Mouse (Mus musculus): ENCODE results near the gene Phgdh.

Phgdh gene

DNA sequence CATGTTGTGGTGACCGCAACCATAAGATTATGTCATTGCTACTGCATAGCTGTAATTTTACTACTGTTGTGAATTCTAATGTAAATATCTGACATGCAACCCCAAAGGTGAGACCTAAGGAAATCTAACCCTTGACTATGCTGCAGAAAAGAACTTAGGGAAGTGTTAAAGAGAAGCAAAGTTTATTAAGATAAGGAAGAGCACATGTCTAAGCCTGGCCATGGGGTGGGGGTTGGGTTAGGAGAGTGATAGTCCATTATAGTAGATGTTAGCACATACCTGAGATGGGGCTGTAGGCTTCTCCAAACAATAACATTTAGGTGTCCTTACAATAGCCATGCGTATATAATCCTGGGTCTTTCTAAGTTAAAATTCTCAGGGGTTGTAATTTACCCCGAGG, 3.4 kb upstream of the Phgdh start:
- DNase-seq = no peak

DNA sequence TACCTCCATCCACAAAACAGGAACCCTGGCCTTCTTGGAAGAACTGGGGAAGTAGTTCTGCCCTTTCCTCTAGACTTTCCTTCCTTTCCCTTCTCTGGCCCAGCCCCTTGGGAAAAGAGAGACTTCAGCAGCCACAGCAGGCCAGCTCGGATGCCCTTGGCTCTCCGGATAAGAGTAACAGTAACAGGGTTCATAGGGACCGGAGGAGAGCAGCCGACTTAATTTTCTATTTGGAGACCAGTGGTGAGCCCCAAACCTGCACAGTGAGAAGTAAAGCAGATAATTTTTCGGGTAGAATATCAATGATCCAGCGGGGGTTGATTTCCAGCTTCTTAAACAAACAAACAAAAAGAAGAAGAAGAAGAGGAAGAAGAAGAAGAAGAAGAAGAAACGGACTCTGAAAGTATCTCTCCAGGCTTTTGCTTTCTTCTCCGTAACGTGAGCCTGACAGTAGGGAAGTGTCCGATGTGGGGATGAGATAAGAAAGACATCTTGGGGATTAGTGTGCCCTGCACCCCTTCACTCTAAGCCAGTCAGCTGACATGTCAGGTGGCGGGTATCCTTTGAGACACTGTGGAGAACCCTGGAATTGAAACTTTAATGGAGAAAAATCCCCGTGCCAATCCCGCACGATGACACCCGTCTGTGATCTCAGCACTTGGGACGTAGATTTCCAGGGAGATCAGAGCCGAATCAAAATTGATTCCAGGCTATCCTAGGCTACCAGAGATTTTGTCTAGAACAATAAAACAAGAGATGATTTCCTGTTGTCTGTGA, 1.2 kb upstream of the Phgdh start:
- DNase-seq = no peak

DNA sequence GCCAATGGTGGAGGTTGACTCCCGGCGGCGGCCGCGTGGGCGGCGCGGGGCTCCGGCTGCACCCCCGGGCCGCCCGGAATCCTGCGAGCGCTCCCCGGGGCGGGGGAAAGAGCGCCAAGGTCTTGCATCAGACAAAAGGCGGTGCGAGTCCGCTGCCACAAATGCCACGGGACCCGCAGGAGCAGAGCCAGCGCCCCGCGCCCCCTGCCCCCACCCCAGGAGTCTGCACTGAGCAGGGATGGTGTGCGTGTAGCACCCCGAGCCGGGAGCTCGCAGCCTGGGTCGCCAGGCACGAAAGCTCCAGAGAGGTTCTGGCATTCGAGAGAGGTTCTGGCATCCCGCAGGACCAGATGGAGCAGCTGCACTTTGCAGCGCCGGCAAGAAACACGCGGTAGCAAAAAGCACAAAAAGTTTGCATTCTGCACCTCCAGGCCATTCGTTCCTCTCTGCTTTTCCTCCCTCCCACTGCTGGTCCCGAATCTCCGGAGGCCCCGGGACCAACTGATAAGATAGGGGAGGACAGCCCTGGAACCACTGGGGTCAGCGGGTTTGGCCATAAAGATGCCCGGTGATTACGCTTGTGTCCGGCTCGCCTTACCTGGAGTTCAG, 589 bp downstream of the Phgdh start:
- DNase-seq = peak; percentile 61 to 62

DNA sequence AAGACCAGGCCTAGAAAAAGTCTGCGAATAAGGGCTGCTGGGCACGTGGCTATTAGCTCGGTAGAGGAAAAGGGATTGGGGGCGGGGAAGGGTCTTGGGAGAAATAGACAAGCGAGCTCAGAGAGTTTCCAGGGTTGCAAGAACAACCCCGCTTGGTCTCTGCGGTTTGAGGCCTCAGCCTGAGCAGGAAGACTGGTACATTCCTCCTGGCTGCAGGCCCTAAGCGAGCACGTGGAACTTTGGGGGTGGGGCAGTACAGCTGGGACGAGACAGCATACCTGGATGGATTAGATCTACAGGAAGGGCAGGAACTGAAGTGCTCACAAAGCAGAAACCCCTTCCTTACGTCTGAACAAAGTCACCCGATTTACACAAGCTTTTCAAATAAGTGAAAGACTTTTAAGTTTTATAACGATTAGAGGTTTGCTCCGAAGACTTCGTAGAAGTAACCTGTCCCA, 1.2 kb downstream of the Phgdh start:
- peak; percentile 43 to 50 for DNase-seq

DNA sequence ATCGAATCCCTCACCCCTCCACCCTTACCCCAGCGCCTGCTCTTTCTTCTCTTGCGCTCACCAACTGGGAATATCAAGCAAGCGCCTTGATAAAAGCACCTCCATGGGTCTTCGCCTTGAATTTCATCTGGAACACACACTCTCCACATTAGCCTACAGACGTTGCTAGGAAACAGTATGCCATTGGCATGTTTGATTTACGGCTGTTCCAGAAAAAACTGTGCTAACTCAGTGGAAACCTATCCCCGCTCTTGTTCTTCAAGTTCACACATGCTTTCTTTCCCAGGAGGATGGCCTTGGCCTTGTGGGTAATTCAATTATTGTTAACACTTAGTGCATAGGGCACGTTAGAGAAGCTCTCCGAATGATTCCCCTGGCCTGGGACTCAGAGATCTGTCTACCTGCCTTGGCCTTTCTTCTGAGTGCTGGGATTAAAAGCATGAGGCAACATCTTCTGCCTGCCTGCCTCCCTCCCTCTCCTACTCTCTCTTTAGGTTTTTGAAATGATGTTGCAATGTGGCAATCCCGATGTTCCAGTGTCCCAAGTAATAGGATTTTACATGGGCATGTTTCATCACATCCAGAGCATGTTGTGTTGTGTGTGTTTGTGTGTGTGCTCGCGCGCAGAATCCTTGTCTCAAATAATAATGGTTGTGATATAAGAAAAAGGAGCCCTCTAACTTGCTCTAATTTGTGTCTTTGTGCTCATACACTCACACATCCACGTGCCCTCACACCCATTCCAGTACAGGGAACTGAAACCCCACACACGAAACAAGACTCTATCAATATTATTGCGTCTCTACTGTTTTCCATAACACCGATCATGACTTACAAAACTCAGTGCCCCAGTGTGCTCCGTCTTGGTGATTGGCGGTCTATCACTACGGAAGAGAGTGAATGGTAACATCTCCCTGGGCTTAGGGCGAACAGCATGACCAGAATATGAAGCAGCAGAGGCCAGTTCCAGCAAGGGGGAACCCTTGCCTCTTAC, 2.8 kb downstream of the Phgdh start:
- DNase-seq = peak; percentile 60 to 67

DNA sequence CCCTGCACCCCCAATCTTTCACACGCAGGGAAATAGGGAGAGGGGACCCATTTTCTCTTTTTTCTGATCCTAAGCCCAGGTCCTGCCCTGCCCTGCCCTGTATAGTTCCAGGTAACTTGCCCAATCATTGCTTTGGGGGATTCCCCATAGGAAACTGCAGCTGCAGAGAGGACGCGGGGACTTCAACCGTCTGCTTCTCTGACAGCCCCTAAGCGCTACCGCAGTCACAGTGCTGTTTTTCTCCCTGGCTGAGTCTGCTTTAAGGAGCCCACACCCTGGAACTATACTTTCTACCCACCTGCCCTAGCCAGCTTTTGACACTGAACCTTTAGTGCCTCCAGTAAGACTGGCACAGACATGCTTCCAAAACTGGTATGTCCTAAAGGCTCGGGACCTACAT, 3.9 kb downstream of the Phgdh start:
- peak; percentile 46 to 48 for DNase-seq

DNA sequence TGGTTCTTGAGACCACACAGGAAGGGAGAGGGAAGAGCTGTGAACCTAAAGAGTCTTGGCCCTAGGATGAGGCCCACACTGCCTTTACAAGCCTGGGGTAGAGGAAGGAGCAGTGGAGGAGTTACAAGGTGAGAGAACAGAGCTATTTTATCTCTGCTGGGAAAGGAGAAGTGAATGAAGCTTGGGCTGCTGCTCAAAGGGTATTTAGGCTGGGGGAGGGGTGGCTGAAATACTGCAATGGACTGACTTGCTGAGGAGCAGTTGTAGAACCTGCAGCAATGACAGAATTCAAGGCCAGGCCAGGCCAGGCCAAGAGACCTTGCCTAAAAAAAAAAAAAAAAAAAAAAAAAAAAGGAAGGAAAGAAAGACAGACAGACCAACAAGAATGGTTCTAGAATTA, 4.5 kb downstream of the Phgdh start:
- peak; percentile 34 to 39 for DNase-seq

DNA sequence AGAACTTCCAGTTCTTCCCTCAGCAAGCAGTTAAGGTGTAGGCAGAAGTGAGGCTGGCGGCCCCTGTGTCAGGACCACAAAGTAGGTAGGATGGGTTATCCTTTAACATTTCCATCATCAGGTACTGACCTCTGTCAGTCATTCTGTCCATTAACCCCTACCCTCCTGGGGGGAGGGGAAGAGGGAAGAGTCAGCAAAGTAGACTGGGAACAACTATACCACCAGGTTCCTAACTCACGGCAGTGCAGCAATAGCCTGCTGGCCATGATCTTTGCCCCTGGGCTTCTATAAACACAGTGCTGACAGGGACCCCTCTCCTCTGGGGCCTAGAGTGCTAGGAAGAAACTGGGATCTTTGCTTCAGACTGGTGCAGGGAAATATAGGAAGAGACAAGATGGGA, 5.8 kb downstream of the Phgdh start:
- no peak for DNase-seq

DNA sequence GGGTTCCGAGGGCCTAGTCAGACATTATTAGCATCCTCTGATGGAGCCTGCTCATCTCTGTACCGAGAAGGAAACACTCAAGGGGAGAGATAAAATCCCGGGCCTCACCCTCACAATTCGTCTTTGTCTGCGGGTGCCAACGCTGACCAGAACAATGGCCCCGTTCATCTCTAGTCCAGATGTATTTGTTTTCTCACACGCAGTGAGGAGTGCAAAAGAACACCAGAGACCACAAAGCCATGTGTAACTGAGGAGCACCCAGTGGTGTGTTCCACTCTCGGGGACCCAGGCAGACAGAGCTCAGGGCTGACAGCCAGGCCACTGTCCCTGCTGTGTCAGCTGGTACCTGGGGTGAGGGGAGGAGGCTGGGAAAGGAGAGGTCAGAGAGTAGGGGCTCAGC, 15.6 kb downstream of the Phgdh start:
- DNase-seq = no peak

DNA sequence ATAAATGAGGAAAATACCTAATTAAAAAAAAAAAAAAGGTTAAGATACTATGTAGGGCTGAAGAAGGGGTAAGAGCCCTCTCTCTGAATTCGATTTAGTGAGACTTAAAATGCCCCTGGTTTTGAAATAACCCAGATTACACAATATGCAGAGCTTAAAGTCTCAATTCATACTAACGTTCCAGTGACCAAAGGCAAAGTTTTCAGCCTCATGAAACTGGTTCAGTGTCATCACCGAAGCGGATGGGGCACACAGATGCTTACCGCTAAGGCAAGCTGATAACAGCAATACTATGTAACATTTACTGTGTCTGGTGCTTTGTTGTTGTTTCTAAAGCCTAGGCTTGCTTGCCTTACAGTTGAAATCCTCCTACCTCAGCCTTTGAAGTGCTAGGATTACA, 17.6 kb downstream of the Phgdh start:
- no peak for DNase-seq

DNA sequence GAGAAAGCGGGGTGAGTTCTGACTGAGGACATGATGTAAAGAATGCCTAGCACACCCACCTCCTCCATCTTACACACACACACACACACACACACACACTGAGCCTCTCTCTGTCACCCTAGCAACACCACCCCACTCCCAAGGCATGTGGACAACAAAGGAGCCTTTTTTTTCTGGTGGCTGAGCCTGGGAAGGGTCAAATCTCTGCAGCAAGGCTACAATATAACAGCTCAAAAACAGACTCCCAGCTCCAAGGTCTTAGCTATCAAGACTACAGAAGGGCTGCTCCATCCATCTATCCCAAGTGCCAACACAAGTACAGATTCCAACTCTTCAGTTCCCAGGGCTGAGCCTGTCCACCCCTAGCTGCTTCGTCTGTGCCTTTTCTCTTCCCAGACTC, 20.6 kb downstream of the Phgdh start:
- DNase-seq = no peak

DNA sequence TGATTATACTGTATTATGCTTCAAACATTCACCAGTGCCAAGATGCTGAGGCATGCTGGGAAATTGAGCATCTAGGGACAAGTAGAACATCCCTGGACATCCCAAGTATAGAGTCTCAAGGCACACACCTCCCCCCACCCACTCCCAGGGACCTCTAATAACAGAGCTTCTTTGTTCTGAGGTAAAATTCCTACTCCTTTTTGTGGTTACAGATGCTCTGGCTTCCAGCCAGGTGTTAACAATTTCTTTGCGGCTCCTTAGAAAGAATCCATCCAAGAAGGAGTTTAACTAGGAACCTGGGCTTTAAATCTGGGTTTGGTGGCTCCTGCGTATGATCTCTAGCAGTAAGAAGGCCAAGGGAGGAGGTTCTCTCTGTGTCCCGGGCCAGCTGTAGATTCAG, 22.6 kb downstream of the Phgdh start:
- DNase-seq = no peak

DNA sequence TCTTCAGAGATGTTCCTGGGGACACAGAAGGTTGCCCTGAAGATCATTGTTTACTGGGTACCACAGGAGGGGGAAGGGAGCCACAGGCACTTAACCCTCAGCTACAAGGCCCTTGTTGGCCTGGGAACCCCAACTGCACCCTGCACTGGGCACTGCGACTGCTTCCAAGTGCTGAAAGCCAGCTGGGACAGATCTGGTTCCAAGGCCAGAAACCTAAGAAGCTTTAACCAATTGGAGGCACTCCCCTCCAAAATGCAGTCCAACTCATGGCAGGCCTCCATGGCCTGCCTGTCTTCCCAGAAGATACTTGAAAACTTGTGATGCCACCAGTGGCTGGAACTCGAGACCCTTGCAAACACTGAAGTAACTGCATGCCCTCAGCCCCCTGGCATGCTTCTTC, 24.6 kb downstream of the Phgdh start:
- DNase-seq = no peak

DNA sequence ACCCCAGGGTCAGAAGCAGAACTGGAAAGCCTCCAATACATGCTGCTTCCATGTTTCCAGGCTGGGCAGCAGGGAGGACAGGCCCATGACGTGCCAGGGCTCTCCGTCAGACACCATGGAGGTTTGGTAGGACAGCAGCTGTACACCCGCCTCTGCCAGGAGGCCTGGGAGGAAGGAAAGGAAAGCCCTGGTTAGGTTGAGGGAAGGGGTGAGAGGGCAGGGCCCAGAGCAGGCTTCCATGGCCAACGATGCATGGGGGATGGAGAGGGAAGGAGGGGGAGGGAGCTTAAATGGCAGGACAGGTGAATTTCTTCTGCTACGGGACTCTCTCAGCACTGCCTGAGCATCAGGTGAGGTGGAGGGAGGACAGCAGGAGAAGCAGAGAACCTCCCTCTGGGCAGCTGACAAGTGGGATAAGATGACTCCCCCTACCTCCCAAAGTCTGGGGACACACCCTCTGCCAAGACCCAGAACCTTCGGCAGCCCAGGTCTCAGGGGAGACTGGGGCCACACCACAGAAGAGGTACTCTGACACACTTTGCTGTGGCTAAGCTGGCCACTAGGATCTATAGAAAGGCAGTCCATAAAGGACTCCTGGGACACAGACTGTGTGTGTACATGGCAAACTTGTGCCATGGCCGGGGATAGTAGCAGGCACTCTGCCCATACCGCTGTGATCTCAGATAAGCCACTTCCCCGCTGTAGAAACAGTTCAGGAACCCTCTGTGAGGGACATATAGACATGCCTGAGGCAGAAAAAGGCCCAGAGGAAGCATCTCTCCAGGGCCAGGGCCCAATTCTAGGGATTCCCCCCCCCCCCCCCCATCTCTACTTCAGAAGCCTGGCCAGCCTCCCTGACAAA, 26.3 kb downstream of the Phgdh start:
- no peak for DNase-seq

DNA sequence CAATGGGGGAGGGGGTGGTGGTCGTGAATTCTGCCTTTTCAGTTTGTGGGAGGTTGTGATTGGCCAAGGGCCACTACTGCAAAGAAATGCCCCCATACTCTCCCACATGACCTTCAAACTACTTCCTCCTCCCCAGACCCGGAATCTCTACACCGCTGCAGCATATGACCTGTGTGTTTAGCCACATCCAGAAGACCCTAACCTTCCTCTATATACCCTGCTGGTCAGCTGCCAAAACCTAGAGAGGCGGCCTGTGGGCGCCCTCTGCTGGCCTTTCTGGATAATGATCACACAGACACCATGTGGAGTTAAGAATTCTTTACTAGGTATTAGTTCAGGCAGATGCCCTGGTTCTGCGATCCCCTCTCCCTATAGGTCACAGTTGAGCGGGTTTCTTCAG, 26.9 kb downstream of the Phgdh start:
- peak; percentile 71 to 72 for DNase-seq

DNA sequence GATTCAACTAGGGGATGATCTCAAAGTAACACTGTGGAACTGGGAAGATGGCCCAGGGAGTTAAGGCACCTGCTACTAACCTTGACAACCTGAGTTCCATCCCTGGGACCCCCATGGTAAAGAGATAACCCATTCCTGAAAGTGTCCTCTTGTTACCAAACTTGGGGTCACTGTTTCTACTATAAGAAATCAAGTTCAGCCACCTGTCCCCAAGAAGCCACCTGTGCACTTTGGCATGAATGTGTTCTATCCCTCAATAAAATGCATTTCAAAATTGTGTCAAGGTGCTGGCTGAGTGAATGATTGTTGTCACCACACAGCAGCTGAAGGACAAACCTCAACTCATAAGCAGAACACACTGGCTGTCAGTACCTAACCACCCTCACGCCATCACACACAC, 29.3 kb downstream of the Phgdh start:
- DNase-seq = no peak

DNA sequence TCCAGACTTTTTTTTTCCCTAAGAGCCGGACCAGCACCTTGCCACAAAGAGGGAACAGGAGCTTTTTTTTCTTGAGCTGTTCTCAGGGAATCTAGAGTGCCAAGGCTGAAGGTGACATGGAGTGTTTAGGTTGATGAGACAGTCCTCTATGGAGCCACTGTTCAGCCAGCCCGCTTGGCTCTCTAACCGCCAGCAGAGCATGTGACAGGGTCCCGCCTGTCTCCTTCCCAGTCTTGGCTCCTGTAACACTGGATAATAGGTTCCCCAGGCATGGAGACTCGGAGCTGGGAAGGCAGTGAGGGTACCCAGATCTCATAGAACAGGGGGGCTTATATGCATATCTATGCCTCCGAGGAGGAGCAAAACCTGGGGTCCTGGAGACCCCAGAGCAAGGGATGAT, 31.2 kb downstream of the Phgdh start:
- DNase-seq = no peak

DNA sequence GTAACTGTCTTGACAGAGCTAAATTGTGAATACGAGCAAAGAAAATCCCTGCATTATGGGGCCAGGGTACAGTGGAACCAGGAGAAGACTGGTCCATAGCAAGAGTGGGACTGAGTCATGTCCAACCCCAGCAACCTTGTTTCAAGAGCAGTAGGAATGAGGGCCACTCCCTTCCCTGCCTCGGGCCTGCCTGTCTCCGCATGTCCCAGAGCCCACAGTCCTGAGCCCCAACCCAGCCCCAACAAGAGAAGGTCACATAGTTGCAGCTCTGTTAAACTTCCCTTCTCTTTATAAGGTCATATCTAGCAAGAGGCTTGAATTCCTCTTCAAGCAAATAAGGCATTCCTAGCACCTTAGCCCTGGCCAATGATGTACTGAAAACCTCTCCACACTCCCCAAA, 38.0 kb downstream of the Phgdh start:
- no peak for DNase-seq

DNA sequence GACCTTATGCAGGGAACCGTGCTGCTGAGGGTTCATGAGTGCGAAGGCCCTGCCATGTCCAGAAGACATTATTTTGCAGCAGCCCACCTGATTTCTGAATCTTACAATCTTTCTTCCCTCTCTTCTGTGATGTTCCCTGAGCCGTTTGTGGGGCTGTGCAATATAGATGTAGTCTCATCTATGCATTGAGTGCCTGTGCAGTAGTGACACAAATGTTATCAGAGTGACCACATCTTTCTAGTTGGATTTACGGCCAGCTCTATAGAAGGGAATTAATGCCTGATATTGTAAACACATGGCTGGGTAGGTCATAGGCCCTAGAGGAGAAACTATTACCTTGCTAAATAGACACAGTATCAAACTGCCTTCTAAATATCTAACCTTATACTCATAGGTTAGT, 39.5 kb downstream of the Phgdh start:
- no peak for DNase-seq

DNA sequence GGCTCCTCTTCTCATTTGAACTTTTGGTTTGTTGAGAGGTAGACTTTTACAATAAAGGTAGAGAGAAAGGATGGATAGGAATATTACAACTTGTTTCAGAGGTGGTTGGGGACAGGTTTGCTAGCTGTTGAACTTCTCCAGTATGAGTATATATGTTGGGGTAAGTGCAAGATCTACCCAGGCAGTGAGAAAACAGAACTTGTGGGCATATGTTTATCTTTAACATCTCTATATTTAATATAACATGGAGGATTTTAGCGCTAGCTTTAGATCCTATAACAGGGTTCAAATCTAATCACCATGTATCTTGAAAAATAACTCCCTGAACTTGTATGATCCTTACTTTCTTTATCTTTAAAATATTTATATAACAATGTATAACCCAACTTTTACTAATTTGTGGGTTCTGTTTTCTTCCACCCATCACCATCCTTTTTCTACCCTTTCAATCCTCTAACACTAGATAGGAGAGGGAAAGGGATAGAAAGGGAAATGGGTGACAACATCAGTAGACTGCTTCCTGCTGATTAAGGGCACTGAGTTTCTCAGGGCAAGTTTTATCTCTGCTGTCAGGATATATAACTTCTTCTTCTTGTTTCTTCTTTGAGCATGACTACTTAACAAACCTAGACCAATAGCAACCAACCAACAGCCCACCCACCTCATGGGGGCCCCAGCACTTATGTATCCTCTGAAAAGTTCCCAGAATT, 40.2 kb downstream of the Phgdh start:
- no peak for DNase-seq

DNA sequence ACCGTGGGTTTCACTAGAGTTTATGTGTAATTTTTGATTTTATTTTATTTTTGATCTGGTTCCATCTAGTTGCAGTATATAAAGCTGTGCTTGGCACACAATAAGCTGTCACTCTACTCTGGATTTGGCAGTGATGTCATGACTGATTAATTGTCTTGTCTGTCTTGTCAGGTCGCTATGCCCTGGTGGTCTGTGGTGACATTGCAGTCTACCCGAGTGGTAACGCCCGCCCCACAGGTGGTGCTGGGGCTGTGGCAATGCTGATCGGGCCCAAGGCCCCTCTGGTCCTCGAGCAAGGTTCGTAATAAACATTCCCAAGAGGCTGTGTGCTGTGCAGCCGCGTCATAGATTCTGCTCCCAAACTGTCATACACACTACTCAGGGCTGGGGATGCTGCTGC, 43.8 kb downstream of the Phgdh start:
- DNase-seq = peak; percentile 13 to 14

DNA sequence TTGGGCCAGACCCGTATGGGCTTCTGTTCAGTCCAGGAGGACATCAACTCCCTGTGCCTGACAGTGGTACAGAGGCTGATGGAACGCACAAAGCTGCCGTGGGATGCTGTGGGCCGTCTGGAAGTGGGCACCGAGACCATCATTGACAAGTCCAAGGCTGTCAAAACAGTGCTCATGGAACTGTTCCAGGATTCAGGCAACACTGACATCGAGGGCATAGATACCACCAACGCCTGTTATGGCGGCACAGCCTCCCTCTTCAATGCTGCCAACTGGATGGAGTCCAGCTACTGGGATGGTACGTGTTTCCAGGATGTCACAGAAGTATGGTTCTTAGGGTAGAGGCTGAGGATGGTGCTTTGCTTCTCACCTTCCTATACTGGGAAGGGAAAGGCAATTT, 48.7 kb downstream of the Phgdh start:
- DNase-seq = no peak

Measured in B cell, adult 2 months (primary cell).